Mouse (Mus musculus) midbrain, embryonic 14.5 days (tissue): ENCODE results near the gene Gm10401. TPM values are rescaled to one million over a fixed set of nuclear protein-coding genes. Genes with fewer than 3 reads are reported as not detected.

ENCODE experiments used
- ATAC-seq: fragments of 200-750 bp; cut with Nextera tagmentation; 2 replicates; pipeline ENCODE4 v1.8.0; 2017; ENCODE audit warnings: moderate number of reproducible peaks, moderate library complexity; ENCODE audit not compliant: low FRiP score, low TSS enrichment
- DNase-seq: peaks from one replicate; pipeline ENCODE4 v3.0.0-alpha.2; 2015
- H3K27ac ChIP-seq: fragments of 300-500 bp; sonication (generic); replicated peaks from 2 replicates; pipeline ENCODE4 v1.5.1; 2014; ENCODE audit warnings: mild to moderate bottlenecking, low read depth, low read length, moderate library complexity
- H3K27me3 ChIP-seq: fragments of 300-500 bp; sonication (generic); 2 replicates; pipeline ENCODE4 v1.6.1; 2014; ENCODE audit warnings: low read length, control low read depth, mixed read lengths; ENCODE audit not compliant: control insufficient read depth, insufficient read depth
- H3K36me3 ChIP-seq: fragments of 300-500 bp; sonication (generic); 2 replicates; pipeline ENCODE4 v1.6.1; 2014; ENCODE audit warnings: low read length, control low read depth; ENCODE audit not compliant: control insufficient read depth, insufficient read depth
- H3K4me1 ChIP-seq: fragments of 300-500 bp; sonication (generic); 2 replicates; pipeline ENCODE4 v1.6.1; 2014; ENCODE audit warnings: mild to moderate bottlenecking, antibody characterized with exemption, low read length, control low read depth; ENCODE audit not compliant: control insufficient read depth, insufficient read depth
- H3K4me2 ChIP-seq: fragments of 300-500 bp; sonication (generic); 2 replicates; pipeline ENCODE4 v1.6.1; 2014; ENCODE audit warnings: mild to moderate bottlenecking, low read length, moderate library complexity
- H3K4me3 ChIP-seq: fragments of 300-500 bp; sonication (generic); replicated peaks from 2 replicates; pipeline ENCODE4 v1.5.1; 2014; ENCODE audit warnings: low read depth, low read length
- H3K9ac ChIP-seq: fragments of 300-500 bp; sonication (generic); replicated peaks from 2 replicates; pipeline ENCODE4 v1.6.1; 2014; ENCODE audit warnings: mild to moderate bottlenecking, low read length, moderate library complexity
- H3K9me3 ChIP-seq: fragments of 300-500 bp; sonication (generic); 2 replicates; pipeline ENCODE4 v1.6.1; 2016; ENCODE audit warnings: low read length, control low read depth, mixed read lengths; ENCODE audit not compliant: control insufficient read depth
- WGBS: fragments of 180-500 bp; shearing (Covaris S2); extraction: QIAGEN DNeasy Blood & Tissue Kit; methylation state at CpG from one replicate; pipeline ENCODE4 v1.1.7; 2014; 5-methylcytosine and 5-hydroxymethylcytosine counted together
- polyA plus RNA-seq: library from polyadenylated mRNA; unstranded; fragments of >200 nt; fragmentation: Nextera tagmentation; extraction: Ambion mirVana; gene quantifications from 2 replicates; pipeline ENCODE4 v1.2.1, GENCODE M21; 2014

Gene Gm10401
- polyA plus RNA-seq, 1 experiment from 2014 or later: 59.4 TPM

- peaks cover 4% of the 10 kb centered on the region; the same call in 1 of the 2 replicates for H3K36me3 ChIP-seq
- no peak for DNase-seq
- no peaks in the 10 kb centered on the region for H3K9me3 ChIP-seq
- H3K4me2 ChIP-seq: no peak overlapping the region
- no peaks in the 10 kb centered on the region for H3K27me3 ChIP-seq
- no peak overlapping the region for H3K27ac ChIP-seq
- H3K9ac ChIP-seq: no peak overlapping the region
- H3K4me3 ChIP-seq: no peak overlapping the region
- no peak for ATAC-seq
- H3K4me1 ChIP-seq: no peaks in the 10 kb centered on the region
- WGBS: 98% methylated on average over 3 of the region's 3 CpGs
Measured at GRCm38 (mm10) chr5:115069611-115070010, 28.5 kb downstream of the Gm10401 start.

GRCm38 (mm10) chr5:115068671-115069421 lies 29.2 kb downstream of the Gm10401 start:
- H3K4me3 ChIP-seq: no peak overlapping the region
- H3K9me3 ChIP-seq: no peaks in the 10 kb centered on the region
- H3K4me1 ChIP-seq: no peaks in the 10 kb centered on the region
- no peak for ATAC-seq
- 94% methylated on average over 11 of the region's 11 CpGs for WGBS
- no peaks in the 10 kb centered on the region for H3K27me3 ChIP-seq
- no peak overlapping the region for H3K9ac ChIP-seq
- peaks cover 9% of the 10 kb centered on the region for H3K36me3 ChIP-seq
- H3K4me2 ChIP-seq: no peak overlapping the region
- no peak for DNase-seq
- H3K27ac ChIP-seq: no peak overlapping the region

- H3K4me2 ChIP-seq: no peak overlapping the region
- peaks cover 11% of the 10 kb centered on the region for H3K36me3 ChIP-seq
- no peaks in the 10 kb centered on the region for H3K4me1 ChIP-seq
- H3K27me3 ChIP-seq: no peaks in the 10 kb centered on the region
- no peaks in the 10 kb centered on the region for H3K9me3 ChIP-seq
- H3K27ac ChIP-seq: no peak overlapping the region
- WGBS: 83% methylated on average over 4 of the region's 4 CpGs
- ATAC-seq: no peak
- DNase-seq: no peak
- no peak overlapping the region for H3K4me3 ChIP-seq
- H3K9ac ChIP-seq: no peak overlapping the region
Measured at GRCm38 (mm10) chr5:115066245-115066644, 31.9 kb downstream of the Gm10401 start.

GRCm38 (mm10) chr5:115063391-115063790 lies 34.7 kb downstream of the Gm10401 start:
- DNase-seq (no peak), ATAC-seq (no peak)
- WGBS: 93% methylated on average over 7 of the region's 7 CpGs
- Histone ChIP-seq H3K27me3 (no peaks in the 10 kb centered on the region), H3K27ac (no peak overlapping the region), H3K9ac (no peak overlapping the region), H3K4me3 (no peak overlapping the region), H3K4me2 (no peak overlapping the region), H3K36me3 (peaks cover 11% of the 10 kb centered on the region), H3K9me3 (no peaks in the 10 kb centered on the region), H3K4me1 (no peaks in the 10 kb centered on the region)

DNA sequence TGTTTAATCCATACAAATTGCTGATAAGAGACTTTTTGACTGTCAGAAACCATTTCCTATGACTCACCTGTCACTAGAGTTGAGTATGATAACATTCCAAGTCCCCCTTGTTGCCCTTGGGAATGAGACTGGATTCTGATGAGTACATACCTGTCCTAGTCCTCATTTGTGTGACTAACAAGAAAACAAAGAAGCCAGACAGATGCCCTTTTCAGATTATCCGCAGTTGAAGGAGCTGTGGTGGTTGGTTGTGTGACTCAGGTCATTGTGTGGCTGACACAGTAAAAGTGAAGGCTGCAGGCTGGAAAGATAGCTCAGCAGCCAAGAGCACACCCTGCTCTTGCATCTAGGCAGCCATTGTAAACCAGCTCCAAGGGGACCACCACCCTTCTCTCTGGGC lies 35.5 kb downstream of the Gm10401 start:
- no peak overlapping the region for H3K4me2 ChIP-seq
- H3K36me3 ChIP-seq: peaks cover 11% of the 10 kb centered on the region
- no peak for DNase-seq
- H3K4me3 ChIP-seq: no peak overlapping the region
- no peaks in the 10 kb centered on the region for H3K27me3 ChIP-seq
- H3K9me3 ChIP-seq: no peaks in the 10 kb centered on the region
- no peak for ATAC-seq
- H3K27ac ChIP-seq: no peak overlapping the region
- 71% methylated on average over 1 of the region's 1 CpGs for WGBS
- H3K4me1 ChIP-seq: no peaks in the 10 kb centered on the region
- no peak overlapping the region for H3K9ac ChIP-seq

- Histone ChIP-seq H3K4me2 (no peak overlapping the region), H3K36me3 (peaks cover 11% of the 10 kb centered on the region), H3K27me3 (no peaks in the 10 kb centered on the region), H3K27ac (no peak overlapping the region), H3K9me3 (no peaks in the 10 kb centered on the region), H3K4me3 (no peak overlapping the region), H3K9ac (no peak overlapping the region), H3K4me1 (no peaks in the 10 kb centered on the region)
- ATAC-seq (no peak), DNase-seq (no peak)
- WGBS: 95% methylated on average over 3 of the region's 3 CpGs
Measured at GRCm38 (mm10) chr5:115060977-115061376, 37.1 kb downstream of the Gm10401 start.

- Histone ChIP-seq H3K36me3 (peaks cover 11% of the 10 kb centered on the region), H3K27me3 (no peaks in the 10 kb centered on the region), H3K4me2 (no peak overlapping the region), H3K4me1 (no peaks in the 10 kb centered on the region), H3K27ac (no peak overlapping the region), H3K4me3 (no peak overlapping the region), H3K9me3 (no peaks in the 10 kb centered on the region), H3K9ac (no peak overlapping the region)
- DNase-seq (no peak), ATAC-seq (no peak)
- 95% methylated on average over 8 of the region's 8 CpGs for WGBS
Measured at GRCm38 (mm10) chr5:115060067-115060695, 37.9 kb downstream of the Gm10401 start.

DNA sequence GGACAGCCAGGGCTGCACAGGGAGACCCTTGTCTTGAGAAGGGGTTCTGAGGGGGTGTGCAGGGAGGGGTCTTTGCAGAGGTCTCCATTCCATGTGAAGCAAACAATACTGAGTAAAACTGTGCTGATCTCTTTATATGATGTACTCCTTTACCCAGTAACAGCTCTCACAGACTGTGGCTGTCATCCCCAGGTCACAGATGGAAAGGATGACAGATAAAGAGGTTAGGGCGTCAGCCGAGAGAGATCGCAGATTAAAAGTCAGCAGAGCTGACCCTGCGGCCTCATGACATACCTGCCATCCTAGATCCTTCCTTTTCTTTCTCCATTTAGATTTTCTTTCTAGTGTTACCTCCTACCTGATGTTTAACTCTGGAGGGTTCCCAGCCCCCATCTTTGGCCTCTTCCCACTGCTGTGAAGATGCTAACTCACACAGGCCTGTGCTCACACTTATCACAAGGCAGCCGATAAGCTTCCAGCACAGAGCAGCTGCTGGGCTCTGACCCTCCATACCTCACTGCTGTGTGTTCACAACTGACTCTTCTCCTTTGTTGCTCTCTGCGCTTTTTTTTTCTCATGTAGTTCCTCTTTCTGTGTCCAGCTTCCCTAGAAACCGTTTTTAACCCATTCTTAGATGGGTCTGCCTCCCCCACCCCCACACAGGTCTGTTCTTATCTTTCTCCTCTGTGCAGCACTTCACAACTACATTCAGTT lies 39.4 kb downstream of the Gm10401 start:
- H3K4me3 ChIP-seq: no peak overlapping the region
- H3K27me3 ChIP-seq: no peaks in the 10 kb centered on the region
- H3K4me2 ChIP-seq: no peak overlapping the region
- H3K9me3 ChIP-seq: no peaks in the 10 kb centered on the region
- ATAC-seq: no peak
- H3K9ac ChIP-seq: no peak overlapping the region
- H3K4me1 ChIP-seq: no peaks in the 10 kb centered on the region
- 83% methylated on average over 7 of the region's 7 CpGs for WGBS
- DNase-seq: no peak
- no peak overlapping the region for H3K27ac ChIP-seq
- H3K36me3 ChIP-seq: 0 out of 2 replicates have a peak, but pooled peaks cover under 1% of the 10 kb centered on the region
